Mouse (Mus musculus) kidney, adult 2 months (tissue): ENCODE measurements at regions not wholly inside any gene's neighbourhood (a gene's known extent, or its start where the extent isn't known, plus 50 kb on each side); places are given as distances from the start of the nearest gene placed in this dataset.

Experiments used
- DNase-seq: peaks from one replicate; pipeline ENCODE4 v3.0.0; 2021
- H3K27ac ChIP-seq: fragments of 200-500 bp; 2 replicates; pipeline ENCODE4 v1.5.1; 2012; ENCODE audit warnings: low read depth, low read length, control low read depth, inconsistent platforms; ENCODE audit not compliant: insufficient read depth
- H3K27me3 ChIP-seq: fragments of 200-500 bp; replicated peaks from 2 replicates; pipeline ENCODE4 v1.6.1; 2012; ENCODE audit warnings: mild to moderate bottlenecking, moderate library complexity, low read length, inconsistent platforms; ENCODE audit not compliant: control insufficient read depth, insufficient read depth
- H3K36me3 ChIP-seq: fragments of 200-500 bp; 2 replicates; pipeline ENCODE4 v1.6.1; 2012; ENCODE audit warnings: mild to moderate bottlenecking, moderate library complexity, low read length, inconsistent platforms; ENCODE audit not compliant: control insufficient read depth, insufficient read depth
- H3K4me1 ChIP-seq: fragments of 200-500 bp; 2 replicates; pipeline ENCODE4 v1.6.1; 2011; ENCODE audit warnings: low read length; ENCODE audit not compliant: control insufficient read depth, insufficient read depth
- H3K4me3 ChIP-seq: fragments of 200-500 bp; 2 replicates; pipeline ENCODE4 v1.5.1; 2011; ENCODE audit warnings: mild to moderate bottlenecking, low read depth, low read length, control low read depth; ENCODE audit not compliant: insufficient read depth
- CTCF ChIP-seq: fragments of 200-500 bp; conservative IDR thresholded peaks from 2 replicates; pipeline ENCODE4 v1.5.1; 2011; ENCODE audit warnings: low read depth, mild to moderate bottlenecking, control low read depth, low read length, moderate library complexity, mixed read lengths; ENCODE audit not compliant: insufficient read depth, insufficient read length
- POLR2A ChIP-seq: fragments of 200-500 bp; IDR thresholded peaks from one replicate; pipeline ENCODE4 v1.6.1; 2011; ENCODE audit warnings: low read depth, low read length, control low read depth
- WGBS: fragments of 180-500 bp; shearing (Covaris S2); methylation state at CpG from one replicate; pipeline ENCODE4 v1.1.7; 2018; 5-methylcytosine and 5-hydroxymethylcytosine counted together

DNA sequence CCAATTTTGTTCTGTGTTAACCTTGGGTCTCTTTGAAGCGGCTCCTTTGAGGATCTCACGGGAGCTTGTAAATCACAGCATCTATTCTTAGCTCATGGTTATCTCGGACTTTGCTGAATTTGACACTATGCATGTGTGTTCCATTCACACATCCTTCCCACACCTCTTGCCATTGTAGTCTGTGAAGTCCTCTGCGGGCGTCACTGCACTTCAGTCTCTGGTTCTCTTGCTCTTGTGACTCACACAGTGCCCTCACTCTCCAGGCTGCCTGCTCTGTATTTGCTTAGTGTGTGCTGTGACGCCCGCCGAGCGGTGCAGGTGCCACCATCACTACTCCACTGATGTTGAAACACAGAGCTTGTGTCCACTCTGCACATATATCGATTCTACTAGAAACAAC, 1271.2 kb downstream of the Synb start:
- Histone ChIP-seq H3K27me3 (no peaks in the 10 kb centered on the region), H3K27ac (no peak overlapping the region), H3K4me3 (no peak overlapping the region), H3K36me3 (no peaks in the 10 kb centered on the region), H3K4me1 (no peaks in the 10 kb centered on the region)
- DNase-seq = no peak
- no peak for TF ChIP-seq POLR2A
- TF ChIP-seq CTCF = no peak
- WGBS = 87% methylated on average over 10 of the region's 10 CpGs

DNA sequence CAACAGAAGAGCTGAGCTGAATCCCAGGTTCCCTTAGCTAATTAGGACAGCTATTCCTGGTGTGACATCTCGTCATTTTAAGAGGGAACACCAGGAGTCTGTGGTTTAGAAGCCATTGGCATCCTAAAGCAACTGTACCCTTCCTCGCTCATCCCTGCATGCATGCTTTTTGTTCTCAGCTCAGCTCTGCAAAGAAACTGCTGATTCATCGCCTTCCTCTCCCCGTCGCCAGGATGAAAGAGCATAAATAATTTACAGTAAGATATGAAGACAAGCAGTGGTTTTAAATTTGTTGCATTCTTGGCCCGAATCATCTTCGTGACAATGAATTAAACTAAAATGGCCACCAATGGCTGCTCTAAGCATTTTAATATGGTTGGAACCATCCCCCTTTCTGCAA, 1272.9 kb downstream of the Synb start:
- Histone ChIP-seq H3K4me1 (no peaks in the 10 kb centered on the region), H3K27ac (no peak overlapping the region), H3K27me3 (no peaks in the 10 kb centered on the region), H3K36me3 (no peaks in the 10 kb centered on the region), H3K4me3 (no peak overlapping the region)
- no peak for TF ChIP-seq POLR2A
- TF ChIP-seq CTCF = no peak
- 56% methylated on average over 7 of the region's 7 CpGs for WGBS
- DNase-seq = no peak

DNA sequence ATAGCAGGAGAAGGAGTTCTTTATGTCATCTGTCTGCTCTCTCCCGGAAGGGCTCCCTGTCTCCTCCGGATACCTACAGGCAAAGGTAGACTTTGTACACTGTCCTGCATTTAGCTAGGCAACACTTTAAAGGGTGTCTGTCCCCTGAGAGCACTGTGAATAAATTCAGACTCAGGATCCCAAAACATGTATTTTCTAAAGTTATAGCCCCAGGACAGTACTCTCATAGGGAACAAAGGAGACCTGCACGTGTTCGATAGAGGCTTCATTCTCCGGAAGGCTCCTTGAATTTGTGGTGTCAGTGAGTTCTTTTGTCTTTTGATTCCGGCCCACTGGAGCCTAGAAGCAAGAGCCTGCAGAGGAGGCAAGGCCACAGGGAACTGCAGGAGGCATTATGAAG, 1273.3 kb downstream of the Synb start:
- H3K36me3 ChIP-seq = no peaks in the 10 kb centered on the region
- no peak for DNase-seq
- no peaks in the 10 kb centered on the region for H3K27me3 ChIP-seq
- WGBS = 74% methylated on average over 6 of the region's 6 CpGs
- no peak for TF ChIP-seq POLR2A
- no peak for TF ChIP-seq CTCF
- no peaks in the 10 kb centered on the region for H3K4me1 ChIP-seq
- no peak overlapping the region for H3K27ac ChIP-seq
- no peak overlapping the region for H3K4me3 ChIP-seq

DNA sequence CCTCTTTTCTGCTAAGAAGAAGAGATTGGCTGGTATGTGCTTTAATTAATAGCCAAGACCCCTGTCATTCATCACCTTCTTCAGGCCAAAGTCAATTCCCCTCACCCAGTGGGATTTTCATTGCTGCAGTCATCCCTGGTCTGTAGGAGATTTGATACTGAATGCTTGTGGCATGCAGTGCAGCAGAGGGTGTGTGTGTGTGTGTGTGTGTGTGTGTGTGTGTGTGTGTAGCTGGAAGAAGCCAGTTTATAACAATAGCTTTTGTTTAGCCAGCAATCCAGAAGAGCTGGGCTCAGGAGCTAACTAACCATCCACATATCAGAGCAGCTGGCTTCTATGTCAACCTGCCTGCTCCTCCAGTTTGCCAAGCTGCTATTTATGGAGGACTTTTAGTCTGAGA, 1275.4 kb downstream of the Synb start:
- Histone ChIP-seq H3K27ac (no peak overlapping the region), H3K36me3 (no peaks in the 10 kb centered on the region), H3K27me3 (no peaks in the 10 kb centered on the region), H3K4me1 (no peaks in the 10 kb centered on the region), H3K4me3 (no peak overlapping the region)
- TF ChIP-seq POLR2A (no peak), CTCF (no peak)
- no peak for DNase-seq

DNA sequence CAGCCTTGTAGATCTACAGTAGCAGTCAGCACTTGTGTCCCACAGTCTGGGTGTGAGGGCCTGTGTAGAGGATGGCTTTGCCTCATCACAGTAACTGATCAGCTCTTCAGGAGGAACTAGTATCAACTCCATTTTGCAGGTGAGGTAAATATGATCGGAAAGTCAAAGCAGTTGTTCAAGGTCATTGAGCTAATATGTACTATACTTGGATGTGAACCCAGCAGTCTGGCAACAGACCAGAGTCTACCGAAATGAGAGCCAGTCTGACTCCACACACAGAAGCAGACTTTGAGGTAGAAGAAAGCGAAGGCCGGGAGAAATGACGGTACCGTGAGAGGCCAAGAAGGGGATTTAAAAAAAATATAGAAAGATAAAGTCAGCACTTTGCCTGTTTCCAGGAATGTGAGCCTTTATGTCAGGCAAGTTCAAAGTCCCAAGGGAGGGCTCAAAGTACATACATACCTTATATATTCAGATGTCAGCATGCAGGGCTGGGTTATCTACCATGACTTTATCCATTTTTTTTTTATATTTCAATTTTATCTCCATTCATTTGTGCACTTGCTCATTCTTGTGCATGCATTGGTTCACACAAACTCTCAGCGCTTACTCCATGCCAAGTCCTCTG, 1297.2 kb downstream of the Synb start:
- Histone ChIP-seq H3K4me3 (no peak overlapping the region), H3K4me1 (peaks cover 4% of the 10 kb centered on the region; the same call in 1 of the 2 replicates), H3K36me3 (no peaks in the 10 kb centered on the region), H3K27ac (peak overlapping the region; percentile 75), H3K27me3 (no peaks in the 10 kb centered on the region; the same call in 1 of the 2 replicates)
- peak; percentile 51 for DNase-seq
- WGBS = 52% methylated on average over 7 of the region's 7 CpGs
- TF ChIP-seq POLR2A (no peak), CTCF (no peak)

DNA sequence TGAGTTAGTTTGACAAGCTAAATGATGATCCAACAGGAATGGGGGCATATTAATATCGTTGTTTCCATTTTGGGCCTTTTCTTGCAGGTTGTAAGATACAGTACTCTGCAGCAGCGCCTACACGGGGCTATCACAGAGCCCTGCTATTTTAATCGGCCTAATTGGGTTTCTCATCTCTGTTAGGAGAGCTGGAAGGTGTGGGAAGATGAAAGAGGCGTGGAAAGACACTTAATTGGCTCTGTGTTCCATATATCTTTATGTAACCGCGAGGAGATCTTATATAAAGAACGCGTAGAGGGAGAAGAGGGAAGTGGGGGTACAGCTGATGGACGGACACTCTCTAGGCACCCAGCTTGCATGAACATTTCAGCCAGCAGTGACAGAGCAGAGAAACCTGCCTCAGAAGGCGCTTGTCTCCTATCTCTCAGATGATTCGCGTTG, 1300.5 kb downstream of the Synb start:
- Histone ChIP-seq H3K4me3 (no peak overlapping the region), H3K36me3 (no peaks in the 10 kb centered on the region), H3K27ac (no peak overlapping the region), H3K4me1 (peaks cover 4% of the 10 kb centered on the region; the same call in 1 of the 2 replicates), H3K27me3 (no peaks in the 10 kb centered on the region)
- DNase-seq = no peak
- no peak for TF ChIP-seq POLR2A
- TF ChIP-seq CTCF = no peak
- 69% methylated on average over 13 of the region's 13 CpGs for WGBS

DNA sequence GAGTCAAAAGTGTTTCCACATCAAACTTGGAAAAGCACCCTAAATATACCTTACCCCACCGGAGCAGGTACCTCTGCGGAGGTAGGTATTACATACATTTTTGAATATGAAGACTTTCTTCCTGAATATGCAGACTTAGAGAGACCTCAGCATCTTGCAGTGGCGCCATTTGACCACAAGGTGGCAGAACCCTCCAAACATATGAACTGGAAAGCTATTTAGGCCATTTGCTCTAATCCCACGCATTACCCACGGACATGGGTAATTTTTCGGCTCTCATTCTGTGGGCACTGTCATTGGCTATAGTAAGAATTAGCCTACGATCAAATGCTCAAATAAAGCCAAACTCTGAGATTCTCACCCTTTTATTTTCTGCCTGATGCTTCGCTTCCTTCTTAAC, 1301.0 kb downstream of the Synb start:
- Histone ChIP-seq H3K27ac (no peak overlapping the region), H3K36me3 (no peaks in the 10 kb centered on the region), H3K27me3 (no peaks in the 10 kb centered on the region), H3K4me3 (no peak overlapping the region), H3K4me1 (peaks cover 4% of the 10 kb centered on the region; the same call in 1 of the 2 replicates)
- 17% methylated on average over 8 of the region's 8 CpGs for WGBS
- TF ChIP-seq CTCF (peak; percentile 83), POLR2A (no peak)
- peak; percentile 53 for DNase-seq

DNA sequence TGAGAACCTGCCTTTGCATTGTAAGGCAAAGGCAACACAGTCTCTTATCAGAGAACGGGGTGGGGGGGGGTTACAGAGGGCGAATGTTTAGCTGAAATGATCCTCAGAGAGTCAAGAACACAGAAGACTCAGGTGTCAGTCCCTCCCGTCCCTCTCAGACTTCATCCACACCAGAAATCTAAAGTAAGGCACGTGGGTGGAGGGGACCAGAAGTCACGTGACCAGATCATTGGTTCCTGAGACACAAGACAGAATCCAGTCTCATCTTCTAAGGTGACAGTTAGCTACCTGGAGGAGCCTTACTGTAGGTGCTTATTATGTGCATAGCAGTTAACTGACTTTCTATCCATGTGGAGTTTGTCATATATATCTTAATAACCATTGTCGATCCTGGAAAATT, 1302.0 kb downstream of the Synb start:
- DNase-seq = no peak
- Histone ChIP-seq H3K4me3 (no peak overlapping the region), H3K27ac (no peak overlapping the region), H3K27me3 (no peaks in the 10 kb centered on the region), H3K4me1 (peaks cover 4% of the 10 kb centered on the region; the same call in 1 of the 2 replicates), H3K36me3 (no peaks in the 10 kb centered on the region)
- TF ChIP-seq CTCF (no peak), POLR2A (no peak)
- whole genome bisulfite sequencing = 62% methylated on average over 6 of the region's 6 CpGs
